Mouse (Mus musculus) hindbrain, embryonic 14.5 days (tissue): ENCODE measurements at regions not wholly inside any gene's neighbourhood (a gene's known extent, or its start where the extent isn't known, plus 50 kb on each side); places are given as distances from the start of the nearest gene placed in this dataset.

Experiments
- ATAC-seq: fragments of 200-750 bp; cut with Nextera tagmentation; 2 replicates; pipeline ENCODE4 v1.8.0; 2017; ENCODE audit warnings: moderate number of reproducible peaks, mild to moderate bottlenecking, moderate TSS enrichment, moderate library complexity; ENCODE audit not compliant: low FRiP score
- DNase-seq: peaks from one replicate; pipeline ENCODE4 v3.0.0-alpha.2; 2015; ENCODE audit warnings: low spot score
- H3K27ac ChIP-seq: fragments of 300-500 bp; sonication (generic); 2 replicates; pipeline ENCODE4 v1.5.1; 2014; ENCODE audit warnings: mild to moderate bottlenecking, moderate library complexity
- H3K27me3 ChIP-seq: fragments of 300-500 bp; sonication (generic); 2 replicates; pipeline ENCODE4 v1.6.1; 2014; ENCODE audit warnings: mild to moderate bottlenecking, low read length, mixed read lengths; ENCODE audit not compliant: control insufficient read depth, insufficient read depth
- H3K36me3 ChIP-seq: fragments of 300-500 bp; sonication (generic); replicated peaks from 2 replicates; pipeline ENCODE4 v1.6.1; 2014; ENCODE audit not compliant: control insufficient read depth, insufficient read depth
- H3K4me1 ChIP-seq: fragments of 300-500 bp; sonication (generic); replicated peaks from 2 replicates; pipeline ENCODE4 v1.6.1; 2014; ENCODE audit warnings: antibody characterized with exemption, low read length, mixed read lengths; ENCODE audit not compliant: control insufficient read depth, insufficient read depth
- H3K4me2 ChIP-seq: fragments of 300-500 bp; sonication (generic); replicated peaks from 2 replicates; pipeline ENCODE4 v1.6.1; 2014; ENCODE audit warnings: mild to moderate bottlenecking, moderate library complexity
- H3K4me3 ChIP-seq: fragments of 300-500 bp; sonication (generic); replicated peaks from 2 replicates; pipeline ENCODE4 v1.5.1; 2014; ENCODE audit warnings: mild to moderate bottlenecking, low read length
- H3K9ac ChIP-seq: fragments of 300-500 bp; sonication (generic); 2 replicates; pipeline ENCODE4 v1.6.1; 2014
- H3K9me3 ChIP-seq: fragments of 300-500 bp; sonication (generic); 2 replicates; pipeline ENCODE4 v1.6.1; 2016; ENCODE audit warnings: low read length; ENCODE audit not compliant: control insufficient read depth
- WGBS: fragments of 180-500 bp; shearing (Covaris S2); extraction: QIAGEN DNeasy Blood & Tissue Kit; methylation state at CpG from one replicate; pipeline ENCODE4 v1.1.7; 2014; 5-methylcytosine and 5-hydroxymethylcytosine counted together

DNA sequence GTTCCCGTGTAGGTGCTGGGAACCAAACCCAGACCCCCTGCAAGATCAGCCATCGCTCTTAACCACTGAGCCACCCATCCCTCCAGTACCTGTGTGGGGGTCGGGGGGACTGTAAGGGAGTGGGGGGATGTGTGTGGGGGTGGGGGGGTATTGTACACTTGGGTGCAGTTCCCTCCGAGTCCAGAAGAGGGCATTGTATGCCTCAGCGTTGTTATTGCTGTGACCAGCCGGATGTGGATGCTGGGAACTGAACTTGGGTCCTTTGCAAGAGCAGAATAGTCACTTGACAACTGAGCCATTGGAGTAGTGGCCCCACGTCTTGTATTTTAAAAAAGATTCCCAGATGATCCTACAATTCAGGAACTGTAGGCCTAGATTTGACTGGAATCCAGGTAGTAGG lies 64.2 kb upstream of the Sec14l1 start:
- no peak overlapping the region for H3K9ac ChIP-seq
- 92% methylated on average over 7 of the region's 7 CpGs for WGBS
- H3K27ac ChIP-seq = no peak overlapping the region
- no peak for ATAC-seq
- peaks cover 13% of the 10 kb centered on the region; the same call in 1 of the 2 replicates for H3K4me1 ChIP-seq
- H3K9me3 ChIP-seq = no peaks in the 10 kb centered on the region
- H3K27me3 ChIP-seq = no peaks in the 10 kb centered on the region
- no peaks in the 10 kb centered on the region for H3K36me3 ChIP-seq
- no peak for DNase-seq
- H3K4me2 ChIP-seq = no peak overlapping the region
- no peak overlapping the region for H3K4me3 ChIP-seq

DNA sequence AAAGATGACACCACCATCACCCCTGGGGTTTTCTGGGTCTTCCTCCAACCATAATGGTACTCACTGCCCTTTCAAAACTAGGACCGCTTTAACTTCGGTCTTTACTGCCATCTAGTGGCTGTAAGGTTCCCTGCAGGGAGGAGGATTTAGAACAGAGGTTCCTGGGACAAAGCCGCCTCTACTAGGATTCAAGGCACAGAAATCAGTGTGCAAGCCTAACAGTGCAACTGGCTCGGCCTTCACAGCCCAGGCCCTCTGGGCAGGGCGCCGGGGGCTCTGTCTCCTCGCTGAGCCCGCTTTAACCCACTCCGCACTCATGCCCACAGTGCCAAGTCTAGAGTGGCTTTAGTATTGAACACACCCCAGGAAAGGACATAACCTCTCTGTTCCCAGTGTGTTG lies 58.0 kb upstream of the Sec14l1 start:
- H3K27ac ChIP-seq = peak overlapping the region; percentile 68
- H3K4me1 ChIP-seq = peaks cover 15% of the 10 kb centered on the region
- H3K27me3 ChIP-seq = no peaks in the 10 kb centered on the region
- ATAC-seq (peak; percentile 44), DNase-seq (peak; percentile 95)
- no peaks in the 10 kb centered on the region for H3K36me3 ChIP-seq
- no peaks in the 10 kb centered on the region for H3K9me3 ChIP-seq
- H3K4me2 ChIP-seq = 0 out of 2 replicates have a peak overlapping the region, but pooled peaks have one; percentile 18
- WGBS = 9% methylated on average over 9 of the region's 9 CpGs
- H3K9ac ChIP-seq = peak overlapping the region; percentile 50
- no peak overlapping the region for H3K4me3 ChIP-seq

DNA sequence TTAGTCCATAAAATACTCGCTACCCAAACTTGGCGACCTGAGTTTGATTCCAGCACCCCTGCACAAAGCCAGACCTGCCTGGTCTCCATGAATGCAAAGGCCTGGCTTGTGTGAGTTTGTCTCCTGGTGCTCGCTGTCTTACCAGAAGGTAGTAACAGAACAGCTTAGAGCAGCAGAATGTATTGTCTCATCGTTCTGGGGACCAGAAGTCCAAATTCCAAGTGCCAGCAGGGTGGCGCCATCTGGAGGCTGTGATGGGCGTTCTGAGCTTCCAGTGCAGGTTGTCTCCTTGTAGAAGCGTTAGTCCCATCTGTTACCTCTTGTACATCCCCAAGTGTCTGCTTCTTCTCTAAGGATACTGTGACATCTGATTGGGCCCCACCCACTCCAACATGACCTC lies 57.5 kb upstream of the Sec14l1 start:
- H3K27me3 ChIP-seq = no peaks in the 10 kb centered on the region
- peaks cover 15% of the 10 kb centered on the region for H3K4me1 ChIP-seq
- H3K4me3 ChIP-seq = no peak overlapping the region
- 31% methylated on average over 7 of the region's 7 CpGs for WGBS
- H3K4me2 ChIP-seq = 0 out of 2 replicates have a peak overlapping the region, but pooled peaks have one; percentile 18
- peak overlapping the region; percentile 68 for H3K27ac ChIP-seq
- H3K36me3 ChIP-seq = no peaks in the 10 kb centered on the region
- H3K9ac ChIP-seq = no peak overlapping the region; the same call in 1 of the 2 replicates
- peak; percentile 75 for DNase-seq
- no peaks in the 10 kb centered on the region for H3K9me3 ChIP-seq
- no peak for ATAC-seq

DNA sequence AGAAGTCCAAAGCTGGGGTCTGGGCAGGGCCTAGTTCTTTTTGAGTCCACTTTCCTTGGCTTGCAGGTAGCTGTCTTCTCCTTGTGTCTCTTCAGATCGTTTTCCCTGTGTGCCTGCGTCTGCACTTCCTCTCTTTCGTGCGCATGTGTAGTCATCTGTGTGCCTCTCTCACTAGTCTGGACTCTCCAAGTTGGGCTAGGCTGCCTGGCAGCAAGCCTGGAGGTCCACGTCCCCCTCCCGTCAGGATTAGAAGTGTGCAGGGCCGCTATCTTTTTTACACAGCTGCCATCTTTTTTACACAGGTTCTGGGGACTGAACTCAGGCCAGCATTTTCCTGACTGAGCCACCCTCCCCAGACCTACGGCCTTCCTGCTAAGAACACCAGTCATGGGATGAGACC lies 55.8 kb upstream of the Sec14l1 start:
- Histone ChIP-seq H3K4me3 (no peak overlapping the region), H3K4me1 (peaks cover 21% of the 10 kb centered on the region), H3K27ac (peak overlapping the region; percentile 87), H3K36me3 (no peaks in the 10 kb centered on the region), H3K9me3 (no peaks in the 10 kb centered on the region), H3K4me2 (no peak overlapping the region), H3K9ac (no peak overlapping the region), H3K27me3 (no peaks in the 10 kb centered on the region)
- no peak for DNase-seq
- 59% methylated on average over 8 of the region's 8 CpGs for WGBS
- ATAC-seq = no peak

DNA sequence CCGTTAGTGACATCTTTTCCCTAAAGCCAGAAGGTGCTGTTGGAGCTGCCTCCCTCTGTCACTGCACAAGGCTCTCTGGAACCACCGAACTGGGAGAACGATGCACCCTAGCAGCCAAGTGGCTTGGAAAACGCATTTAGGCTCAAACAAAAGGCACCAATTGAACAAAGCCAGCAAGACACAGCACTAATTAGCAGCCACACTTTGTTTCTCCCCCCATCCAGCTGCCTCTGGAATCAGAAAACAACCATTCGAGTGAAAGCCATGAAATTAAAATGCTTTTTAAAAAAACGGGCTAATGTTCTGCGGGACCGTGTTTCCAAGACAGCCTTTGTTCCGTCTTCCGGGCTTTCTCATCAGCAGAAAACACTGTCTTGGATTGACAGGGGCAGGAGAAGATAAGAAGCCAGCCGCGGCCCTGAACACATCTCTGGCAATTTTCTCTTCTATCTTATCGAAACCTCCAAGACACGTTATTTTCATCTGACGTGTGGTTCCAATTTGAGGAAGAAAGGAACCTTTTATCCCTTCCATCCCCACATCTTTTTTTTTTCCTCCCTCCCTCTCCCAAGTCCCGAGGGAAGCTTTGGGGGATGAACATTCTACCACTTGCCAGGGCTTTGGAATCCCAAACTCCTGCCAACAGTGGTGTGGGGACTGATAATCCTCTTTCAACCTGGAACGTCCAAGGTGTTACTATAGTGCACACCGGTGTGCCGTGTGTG lies 54.8 kb upstream of the Sec14l1 start:
- Histone ChIP-seq H3K36me3 (no peaks in the 10 kb centered on the region), H3K4me2 (peak overlapping the region; percentile 28), H3K27me3 (no peaks in the 10 kb centered on the region), H3K4me3 (no peak overlapping the region), H3K9ac (peak overlapping the region; percentile 32; the same call in 1 of the 2 replicates), H3K27ac (peak overlapping the region; percentile 87), H3K4me1 (peaks cover 21% of the 10 kb centered on the region), H3K9me3 (no peaks in the 10 kb centered on the region)
- WGBS = 3% methylated on average over 19 of the region's 19 CpGs
- 0 out of 2 replicates have a peak, but pooled peaks have one; percentile 12 for ATAC-seq
- peak; percentile 73 for DNase-seq

DNA sequence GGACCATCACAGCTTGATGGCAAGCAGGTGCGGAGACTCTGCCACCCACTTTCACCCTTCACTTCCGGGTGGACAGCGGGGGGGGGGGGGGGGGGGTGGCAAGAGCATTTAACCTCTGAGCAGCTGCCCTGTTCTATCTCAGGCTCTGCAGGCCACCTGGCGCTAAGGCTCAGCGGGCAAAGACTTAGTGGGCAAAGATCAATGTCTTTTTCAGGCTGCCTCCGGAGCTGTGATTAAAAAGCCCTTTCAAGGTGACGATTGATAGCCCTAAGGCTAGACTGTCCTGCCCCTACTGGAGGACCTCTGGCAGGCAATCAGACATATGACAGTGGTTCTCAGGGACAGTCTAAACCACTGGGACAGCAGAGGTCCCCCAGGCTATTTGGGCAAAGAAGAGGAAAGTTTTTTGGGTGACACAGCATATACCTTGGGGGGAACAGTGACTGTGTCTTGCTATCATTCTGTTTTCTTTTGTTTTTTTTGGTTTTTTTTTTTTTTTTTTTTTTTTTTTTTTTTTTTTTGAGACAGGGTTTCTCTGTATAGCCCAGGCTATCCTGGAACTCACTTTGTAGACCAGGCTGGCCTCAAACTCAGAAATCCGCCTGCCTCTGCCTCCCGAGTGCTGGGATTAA lies 54.1 kb upstream of the Sec14l1 start:
- Histone ChIP-seq H3K9ac (no peak overlapping the region), H3K4me1 (peaks cover 21% of the 10 kb centered on the region)

DNA sequence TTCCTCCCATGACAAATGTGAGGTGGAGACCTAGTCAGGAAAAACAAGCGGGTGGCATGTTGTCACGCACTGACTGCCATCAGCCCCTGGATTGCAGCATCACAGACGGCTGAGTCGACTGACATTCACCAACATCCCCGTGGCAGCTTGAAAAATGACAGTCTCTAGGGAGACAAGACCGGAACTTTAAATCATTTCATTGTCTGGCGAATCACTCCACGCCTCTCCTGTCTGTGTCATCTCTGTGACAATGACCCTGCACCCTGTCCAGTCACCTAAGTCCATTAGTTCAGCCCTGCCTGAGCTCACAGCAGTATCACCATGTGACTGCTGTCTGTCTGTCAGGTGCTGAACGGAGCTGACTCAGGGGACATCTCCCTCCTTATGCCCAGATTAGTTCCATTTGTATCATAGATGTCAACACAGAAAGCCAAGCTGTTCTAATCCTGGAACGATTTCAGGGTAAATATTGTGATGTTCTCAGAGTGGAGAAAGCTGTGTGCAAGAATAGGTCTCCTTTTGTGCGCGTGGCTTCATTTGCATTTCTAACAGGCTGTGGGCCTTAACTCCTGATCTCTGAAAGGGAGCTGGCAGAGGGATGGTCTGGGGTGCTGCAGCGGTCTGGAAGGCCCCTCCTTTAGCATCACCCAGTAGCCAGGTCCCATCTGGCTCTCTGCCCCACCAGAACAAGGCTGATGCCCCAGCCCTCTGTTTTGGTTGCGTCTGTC lies 52.0 kb upstream of the Sec14l1 start:
- peak overlapping the region; percentile 58 for H3K27ac ChIP-seq
- H3K9me3 ChIP-seq = no peaks in the 10 kb centered on the region
- ATAC-seq (peak; percentile 47; the same call in 1 of the 2 replicates), DNase-seq (peak; percentile 37)
- H3K9ac ChIP-seq = peak overlapping the region; percentile 34; the same call in 1 of the 2 replicates
- H3K4me1 ChIP-seq = peaks cover 16% of the 10 kb centered on the region
- no peak overlapping the region for H3K4me2 ChIP-seq
- no peaks in the 10 kb centered on the region for H3K27me3 ChIP-seq
- 10% methylated on average over 14 of the region's 14 CpGs for WGBS
- no peak overlapping the region for H3K4me3 ChIP-seq
- H3K36me3 ChIP-seq = no peaks in the 10 kb centered on the region

More for the DNA sequence above, 54.1 kb upstream of the Sec14l1 start:
- Histone ChIP-seq H3K27me3 (no peaks in the 10 kb centered on the region), H3K4me3 (no peak overlapping the region), H3K9me3 (no peaks in the 10 kb centered on the region), H3K4me2 (peak overlapping the region; percentile 28), H3K36me3 (no peaks in the 10 kb centered on the region), H3K27ac (peak overlapping the region; percentile 87)
- DNase-seq (no peak), ATAC-seq (no peak)
- WGBS = 24% methylated on average over 8 of the region's 9 CpGs
